Mouse (Mus musculus) forebrain, embryonic 13.5 days (tissue): ENCODE data around the gene Ifrd2. TPM values are rescaled to one million over a fixed set of nuclear protein-coding genes. Genes with fewer than 3 reads are reported as not detected.

Experiments
- ATAC-seq: fragments of 200-750 bp; cut with Nextera tagmentation; 2 replicates; pipeline ENCODE4 v1.8.0; 2017
- H3K27ac ChIP-seq: fragments of 300-500 bp; sonication (generic); 2 replicates; pipeline ENCODE4 v1.5.1; 2015; ENCODE audit warnings: inconsistent platforms, mild to moderate bottlenecking, moderate library complexity
- H3K27me3 ChIP-seq: fragments of 300-500 bp; sonication (generic); 2 replicates; pipeline ENCODE4 v1.6.1; 2015; ENCODE audit warnings: mild to moderate bottlenecking, inconsistent platforms
- H3K36me3 ChIP-seq: fragments of 300-500 bp; sonication (generic); 2 replicates; pipeline ENCODE4 v1.6.1; 2015; ENCODE audit warnings: mild to moderate bottlenecking, inconsistent platforms; ENCODE audit not compliant: poor library complexity, severe bottlenecking
- H3K4me1 ChIP-seq: fragments of 300-500 bp; sonication (generic); 2 replicates; pipeline ENCODE4 v1.6.1; 2015; ENCODE audit warnings: inconsistent platforms
- H3K4me2 ChIP-seq: fragments of 300-500 bp; sonication (generic); 2 replicates; pipeline ENCODE4 v1.6.1; 2015; ENCODE audit warnings: inconsistent platforms, mild to moderate bottlenecking, moderate library complexity
- H3K4me3 ChIP-seq: fragments of 300-500 bp; sonication (generic); 2 replicates; pipeline ENCODE4 v1.5.1; 2015; ENCODE audit warnings: mild to moderate bottlenecking, inconsistent platforms
- H3K9ac ChIP-seq: fragments of 300-500 bp; sonication (generic); 2 replicates; pipeline ENCODE4 v1.6.1; 2015; ENCODE audit warnings: mild to moderate bottlenecking, inconsistent platforms
- H3K9me3 ChIP-seq: fragments of 300-500 bp; sonication (generic); replicated peaks from 2 replicates; pipeline ENCODE4 v1.6.1; 2016; ENCODE audit warnings: inconsistent platforms
- WGBS: fragments of 180-500 bp; shearing (Covaris S2); methylation state at CpG from one replicate; pipeline ENCODE4 v1.1.7; 2015; 5-methylcytosine and 5-hydroxymethylcytosine counted together
- polyA plus RNA-seq: library from polyadenylated mRNA; unstranded; fragments of >200 nt; fragmentation: Nextera tagmentation; extraction: Ambion mirVana; gene quantifications from 2 replicates; pipeline ENCODE4 v1.2.1, GENCODE M21; 2015

Ifrd2 gene
- polyA plus RNA-seq, 1 experiment from 2014 or later, result 15.4 TPM

DNA sequence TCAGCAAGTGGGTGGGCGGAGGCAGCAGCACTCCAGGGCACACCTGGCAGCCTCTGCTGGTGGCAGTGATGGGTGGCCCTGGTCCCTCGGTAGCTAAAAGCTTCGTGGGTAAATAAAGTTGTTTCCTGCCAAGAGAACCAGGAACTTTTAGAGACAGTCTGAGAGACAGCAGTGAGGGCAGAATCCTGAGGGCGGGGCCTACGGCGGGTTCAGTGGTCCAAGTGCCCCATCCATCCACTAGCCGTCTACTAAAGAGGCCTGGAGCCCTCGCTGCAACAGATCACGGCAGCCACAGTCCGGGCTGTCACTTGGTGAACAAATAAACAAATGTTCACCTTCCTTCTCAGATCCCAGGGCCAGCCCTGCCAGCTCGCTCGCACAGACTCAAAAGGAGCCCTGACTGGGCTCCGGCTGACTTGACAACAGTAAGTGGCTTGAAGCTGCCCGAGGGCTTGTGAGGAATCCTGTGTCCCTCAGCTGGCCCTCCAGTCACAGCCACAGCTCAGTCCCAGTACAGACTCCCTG, 42.5 kb downstream of the Ifrd2 start:
- 3% methylated on average over 14 of the region's 14 CpGs for WGBS

DNA sequence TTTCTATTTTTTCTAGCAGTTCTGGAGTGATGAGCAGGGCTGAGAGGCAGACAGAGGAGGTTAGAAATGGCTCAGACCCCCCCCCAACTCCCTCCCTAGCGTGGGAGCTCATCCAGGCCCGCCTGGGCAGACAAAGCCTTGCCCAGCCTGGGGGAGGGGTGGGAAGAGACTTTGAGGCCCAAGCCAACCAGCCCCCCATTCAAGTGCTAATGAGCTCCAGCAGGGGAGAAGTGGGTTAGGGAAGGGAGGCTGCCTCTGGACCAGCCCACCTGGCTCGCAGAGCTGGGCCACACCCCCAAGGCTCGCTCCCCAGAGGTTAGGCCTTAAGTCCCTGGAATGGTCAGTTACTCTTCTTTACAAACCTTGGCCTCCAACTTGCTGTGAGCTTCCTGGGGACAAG, 43.1 kb downstream of the Ifrd2 start:
- Histone ChIP-seq H3K9ac (peak overlapping the region; percentile 67), H3K9me3 (no peaks in the 10 kb centered on the region), H3K36me3 (peaks cover 2% of the 10 kb centered on the region), H3K27me3 (no peaks in the 10 kb centered on the region), H3K4me1 (peaks cover 91% of the 10 kb centered on the region), H3K27ac (peak overlapping the region; percentile 99), H3K4me3 (peak overlapping the region; percentile 26), H3K4me2 (peak overlapping the region; percentile 99)
- 2% methylated on average over 4 of the region's 4 CpGs for WGBS
- ATAC-seq, result peak; percentile 14

More for the DNA sequence above, 42.5 kb downstream of the Ifrd2 start:
- peaks cover 9% of the 10 kb centered on the region for H3K36me3 ChIP-seq
- no peaks in the 10 kb centered on the region for H3K27me3 ChIP-seq
- H3K27ac ChIP-seq, result peak overlapping the region; percentile 99
- no peaks in the 10 kb centered on the region for H3K9me3 ChIP-seq
- peaks cover 95% of the 10 kb centered on the region for H3K4me1 ChIP-seq
- H3K9ac ChIP-seq, result peak overlapping the region; percentile 67
- H3K4me3 ChIP-seq, result peak overlapping the region; percentile 26
- ATAC-seq, result peak; percentile 1; the same call in 1 of the 2 replicates
- peak overlapping the region; percentile 99 for H3K4me2 ChIP-seq

DNA sequence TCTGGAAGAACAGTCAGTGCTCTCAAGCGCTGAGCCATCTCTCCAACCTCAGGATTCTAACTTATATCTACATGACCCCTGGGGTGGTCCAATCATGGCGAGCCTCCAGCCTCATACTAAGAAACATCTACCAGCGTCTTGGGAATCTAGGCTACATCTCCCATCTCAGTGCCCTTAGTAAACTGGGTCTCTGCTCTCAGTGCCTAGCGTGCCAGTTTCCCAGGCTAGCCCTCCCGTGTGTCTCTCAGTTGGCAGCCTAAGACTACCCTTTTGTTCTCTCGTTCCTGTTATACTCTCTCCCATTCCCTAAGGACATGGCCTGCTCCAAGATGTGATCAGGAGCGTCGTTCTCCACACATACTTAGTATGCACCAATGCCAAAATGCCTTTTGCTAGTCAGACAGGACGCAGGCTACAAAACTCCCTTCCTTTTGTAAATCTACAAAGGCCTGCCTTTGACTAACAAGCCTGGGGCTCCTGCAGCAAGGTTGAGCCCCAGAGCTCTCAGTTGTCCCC, 43.9 kb downstream of the Ifrd2 start:
- H3K9me3 ChIP-seq, result no peaks in the 10 kb centered on the region
- H3K4me1 ChIP-seq, result peaks cover 91% of the 10 kb centered on the region
- peak overlapping the region; percentile 99 for H3K27ac ChIP-seq
- H3K4me3 ChIP-seq, result peak overlapping the region; percentile 87
- no peaks in the 10 kb centered on the region for H3K27me3 ChIP-seq
- H3K36me3 ChIP-seq, result no peaks in the 10 kb centered on the region; the same call in 1 of the 2 replicates
- peak overlapping the region; percentile 99 for H3K4me2 ChIP-seq
- H3K9ac ChIP-seq, result peak overlapping the region; percentile 93
- no peak for ATAC-seq
- 23% methylated on average over 9 of the region's 9 CpGs for WGBS

DNA sequence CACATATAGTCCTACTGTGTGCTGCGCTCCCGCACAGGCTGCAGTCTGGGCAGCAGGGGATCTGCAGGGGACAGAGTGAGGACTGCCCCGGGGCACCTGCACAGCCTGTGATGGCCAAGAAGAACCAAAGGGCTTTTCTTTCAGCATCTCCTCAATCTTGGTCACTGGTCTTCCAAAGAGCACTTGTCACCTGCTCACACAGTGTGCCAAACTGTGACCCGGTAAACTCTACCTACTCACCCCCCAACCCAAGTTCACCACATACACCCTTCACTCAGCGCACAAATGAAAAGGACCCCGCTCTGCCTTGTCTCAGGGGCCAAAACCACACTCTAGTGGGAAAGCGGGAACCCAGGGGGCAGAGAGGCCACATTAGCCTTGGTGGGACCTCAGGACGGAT, 44.4 kb downstream of the Ifrd2 start:
- ATAC-seq, result no peak
- Histone ChIP-seq H3K4me1 (peaks cover 90% of the 10 kb centered on the region), H3K9me3 (no peaks in the 10 kb centered on the region), H3K9ac (peak overlapping the region; percentile 93), H3K4me3 (peak overlapping the region; percentile 87), H3K36me3 (no peaks in the 10 kb centered on the region; the same call in 1 of the 2 replicates), H3K4me2 (peak overlapping the region; percentile 99), H3K27ac (peak overlapping the region; percentile 99), H3K27me3 (no peaks in the 10 kb centered on the region)
- WGBS, result 53% methylated on average over 8 of the region's 8 CpGs

DNA sequence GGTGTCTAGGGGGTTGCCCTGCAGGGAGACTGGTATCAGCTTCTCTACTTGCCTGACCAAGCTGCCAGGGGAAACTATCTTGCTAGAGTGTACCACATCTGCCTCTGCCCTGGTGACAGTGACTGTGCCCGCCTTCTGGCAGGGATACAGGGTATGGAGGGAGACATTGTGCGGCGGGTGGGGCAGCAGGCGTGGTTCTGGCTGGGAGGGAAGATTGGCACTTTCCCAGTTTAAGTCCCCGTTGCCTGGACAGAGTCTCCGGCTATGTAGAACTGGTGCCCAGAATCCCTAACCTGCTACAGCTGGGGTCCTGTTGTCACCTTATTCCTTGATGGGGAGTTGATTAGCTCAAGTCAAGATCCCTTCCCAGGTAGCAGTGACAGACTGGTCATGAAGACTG, 45.0 kb downstream of the Ifrd2 start:
- WGBS, result 6% methylated on average over 6 of the region's 6 CpGs
- Histone ChIP-seq H3K4me1 (peaks cover 90% of the 10 kb centered on the region), H3K27me3 (no peaks in the 10 kb centered on the region), H3K4me3 (peak overlapping the region; percentile 87), H3K27ac (peak overlapping the region; percentile 99), H3K36me3 (no peaks in the 10 kb centered on the region; the same call in 1 of the 2 replicates), H3K9me3 (no peaks in the 10 kb centered on the region), H3K9ac (peak overlapping the region; percentile 93), H3K4me2 (peak overlapping the region; percentile 99)
- ATAC-seq, result no peak

DNA sequence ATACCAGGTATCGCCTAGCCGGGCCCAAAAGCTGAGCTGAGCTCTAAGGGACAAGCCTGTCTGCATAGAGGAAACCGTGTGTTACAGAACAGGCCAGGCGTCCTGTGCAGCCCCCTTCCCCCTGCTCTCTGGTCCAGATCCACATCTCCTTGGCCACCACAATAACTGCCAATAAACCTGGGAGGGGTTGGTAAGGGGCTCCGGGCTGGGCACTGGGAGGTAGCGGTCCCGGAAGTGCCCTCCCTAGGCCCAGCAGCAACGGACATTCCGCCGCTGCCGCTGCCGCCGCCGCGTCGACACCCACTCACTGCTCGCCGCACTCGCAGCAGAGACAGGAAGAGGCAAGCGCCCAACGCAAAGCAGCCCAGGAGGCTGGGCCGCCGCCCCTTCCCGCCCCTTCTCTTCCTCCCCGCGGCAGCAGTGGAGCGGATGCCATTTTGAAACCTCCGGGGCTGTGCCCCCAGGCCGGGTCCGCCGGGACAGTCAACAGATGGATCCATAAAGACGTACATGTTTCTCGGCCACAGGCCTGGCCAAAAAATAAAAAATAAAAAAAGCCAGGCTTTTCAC, 45.7 kb downstream of the Ifrd2 start:
- ATAC-seq, result peak; percentile 16; the same call in 1 of the 2 replicates
- 1% methylated on average over 32 of the region's 33 CpGs for WGBS
- peaks cover 88% of the 10 kb centered on the region for H3K4me1 ChIP-seq
- H3K36me3 ChIP-seq, result no peaks in the 10 kb centered on the region
- peak overlapping the region; percentile 87 for H3K4me3 ChIP-seq
- peak overlapping the region; percentile 99 for H3K27ac ChIP-seq
- H3K4me2 ChIP-seq, result peak overlapping the region; percentile 99
- H3K9me3 ChIP-seq, result no peaks in the 10 kb centered on the region
- peak overlapping the region; percentile 93 for H3K9ac ChIP-seq
- H3K27me3 ChIP-seq, result no peaks in the 10 kb centered on the region

DNA sequence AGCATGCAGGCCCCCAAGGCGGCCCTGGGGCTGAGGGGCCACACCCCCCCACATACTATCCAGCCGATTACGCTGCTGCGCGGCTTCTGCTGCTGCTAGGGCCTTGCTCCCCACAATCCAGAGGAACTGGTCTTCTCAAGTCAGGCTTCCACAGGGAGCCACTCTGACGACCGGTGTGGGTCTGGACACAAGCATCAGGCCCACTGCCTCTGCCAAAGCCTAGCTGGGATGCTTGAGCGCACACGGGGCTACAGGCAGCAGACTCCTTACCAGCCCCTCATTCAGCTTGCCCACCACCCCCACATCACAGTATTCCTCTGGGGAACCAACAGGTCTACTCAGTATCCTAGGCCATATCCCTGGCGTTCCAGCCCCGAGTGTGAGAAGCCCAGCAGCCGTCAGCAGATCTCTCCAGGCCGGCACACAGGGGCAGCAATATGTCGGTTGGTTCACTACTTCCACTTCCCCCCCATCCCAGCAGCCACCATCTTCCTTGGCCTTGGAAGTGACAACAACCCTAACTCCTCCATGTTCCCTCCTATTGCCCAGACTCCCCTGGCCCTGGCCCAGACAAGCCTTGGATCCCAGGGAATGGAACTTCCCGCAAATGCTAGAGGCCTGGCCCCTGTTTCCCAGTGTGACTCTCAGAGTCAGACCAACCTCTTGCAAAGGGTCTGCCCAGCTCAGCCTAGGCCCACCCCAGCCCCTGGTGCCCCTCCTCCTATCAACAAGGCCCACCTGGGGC, 46.4 kb downstream of the Ifrd2 start:
- H3K27me3 ChIP-seq, result no peaks in the 10 kb centered on the region
- no peaks in the 10 kb centered on the region for H3K36me3 ChIP-seq
- H3K9ac ChIP-seq, result peak overlapping the region; percentile 93
- peaks cover 81% of the 10 kb centered on the region for H3K4me1 ChIP-seq
- H3K9me3 ChIP-seq, result no peaks in the 10 kb centered on the region
- peak overlapping the region; percentile 99 for H3K4me2 ChIP-seq
- no peak for ATAC-seq
- H3K4me3 ChIP-seq, result peak overlapping the region; percentile 87
- WGBS, result 0% methylated on average over 15 of the region's 15 CpGs
- H3K27ac ChIP-seq, result peak overlapping the region; percentile 99

DNA sequence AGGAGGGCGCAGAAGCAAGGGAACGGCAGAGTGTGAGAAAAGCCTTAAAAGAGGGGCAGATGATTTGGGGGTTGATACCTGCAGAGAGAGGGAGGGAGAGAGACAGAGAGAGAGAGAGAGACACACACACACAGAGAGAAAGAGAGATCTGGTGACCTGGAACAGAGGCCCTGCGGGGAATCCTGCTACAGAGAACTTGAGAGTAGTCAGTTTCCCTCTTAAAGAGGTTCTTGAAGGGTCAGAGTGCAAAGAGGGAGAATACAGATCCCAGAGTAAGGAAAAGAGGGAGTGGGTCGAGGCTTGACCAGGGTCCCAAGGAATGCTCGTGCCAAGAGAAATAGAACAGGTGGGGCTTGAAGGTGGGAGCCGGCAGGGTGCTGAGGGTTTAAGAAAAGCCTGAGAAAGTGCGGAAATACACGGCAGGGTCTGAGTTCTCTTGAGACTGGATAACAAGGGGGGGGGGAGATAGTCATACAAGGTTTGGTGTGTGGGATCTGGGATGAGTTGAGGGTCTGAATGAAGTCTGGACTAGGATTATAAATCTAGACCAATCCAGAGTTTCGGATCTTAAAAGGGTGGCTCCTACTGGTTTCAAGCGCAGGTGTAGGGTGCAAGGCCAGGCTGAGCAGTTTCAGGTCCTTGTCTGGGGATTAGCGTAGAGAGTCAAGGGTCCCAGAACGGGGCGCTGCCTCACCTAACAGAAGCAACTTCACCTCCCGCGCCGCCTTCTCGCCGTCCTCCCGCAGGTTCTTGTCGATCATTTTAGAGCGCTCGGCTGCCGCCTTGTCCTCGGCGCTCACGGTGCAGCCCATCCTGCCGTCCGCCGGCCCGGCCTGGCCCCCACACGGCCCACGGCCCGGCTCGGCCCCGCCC, 47.2 kb downstream of the Ifrd2 start:
- H3K4me2 ChIP-seq, result peak overlapping the region; percentile 99
- peak overlapping the region; percentile 87 for H3K4me3 ChIP-seq
- peaks cover 73% of the 10 kb centered on the region for H3K4me1 ChIP-seq
- no peaks in the 10 kb centered on the region for H3K9me3 ChIP-seq
- whole genome bisulfite sequencing, result under 1% methylated on average over 35 of the region's 35 CpGs
- H3K36me3 ChIP-seq, result no peaks in the 10 kb centered on the region
- H3K27me3 ChIP-seq, result no peaks in the 10 kb centered on the region
- peak; percentile 2 for ATAC-seq
- peak overlapping the region; percentile 93 for H3K9ac ChIP-seq
- peak overlapping the region; percentile 99 for H3K27ac ChIP-seq

DNA sequence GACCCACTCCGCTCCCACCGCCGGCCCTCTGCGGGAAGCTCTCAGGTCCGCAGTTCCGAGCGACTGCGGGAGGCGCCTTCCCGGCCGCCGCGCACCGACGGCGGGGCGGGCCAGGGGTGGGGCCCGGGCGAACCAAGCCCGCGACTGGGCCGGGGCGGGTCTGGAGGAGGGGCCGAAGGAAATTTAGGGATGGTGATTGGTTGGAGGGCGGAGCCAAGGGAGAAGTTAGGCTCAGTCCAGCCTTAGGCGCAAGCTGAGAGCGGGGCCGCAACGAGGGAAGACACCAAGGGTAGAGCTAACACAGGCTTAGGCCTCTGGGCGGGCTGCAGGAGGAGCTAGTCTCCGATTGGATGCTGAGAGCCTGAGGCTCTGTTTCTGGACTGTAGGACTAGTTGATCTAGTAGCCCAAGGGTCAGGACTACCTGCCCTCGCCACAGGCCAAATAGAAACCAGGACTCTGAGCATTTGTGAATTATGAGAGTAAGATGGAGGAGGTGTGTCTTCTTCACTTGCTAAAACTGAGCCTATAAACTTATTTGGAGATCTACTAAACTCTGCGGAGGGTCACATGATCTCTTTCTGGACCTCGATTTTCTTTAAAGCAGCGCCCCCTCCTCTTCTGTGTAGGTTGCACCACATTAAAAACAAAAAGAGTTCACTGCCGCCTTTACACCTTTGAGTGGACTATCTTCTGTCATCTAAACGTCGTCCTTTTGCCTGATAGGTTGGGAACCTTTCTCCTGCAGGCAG, 48.0 kb downstream of the Ifrd2 start, which contains the start of gene Gnai2:
Gene Gnai2 (minus strand): TSS at position 89 of the 750 bp plus-strand sequence.
- peaks cover 69% of the 10 kb centered on the region for H3K4me1 ChIP-seq
- peak within 1 kb of the TSS; percentile 99 for H3K27ac ChIP-seq
- H3K9ac ChIP-seq, result peak within 1 kb of the TSS; percentile 93
- no peaks in the 10 kb centered on the region for H3K9me3 ChIP-seq
- no peaks in the 10 kb centered on the region for H3K36me3 ChIP-seq
- peak within 1 kb of the TSS; percentile 99 for H3K4me2 ChIP-seq
- H3K27me3 ChIP-seq, result no peaks in the 10 kb centered on the region
- peak within 1 kb of the TSS; percentile 87 for H3K4me3 ChIP-seq
- peak; percentile 94 for ATAC-seq
- 4% methylated on average over 38 of the region's 38 CpGs for WGBS

DNA sequence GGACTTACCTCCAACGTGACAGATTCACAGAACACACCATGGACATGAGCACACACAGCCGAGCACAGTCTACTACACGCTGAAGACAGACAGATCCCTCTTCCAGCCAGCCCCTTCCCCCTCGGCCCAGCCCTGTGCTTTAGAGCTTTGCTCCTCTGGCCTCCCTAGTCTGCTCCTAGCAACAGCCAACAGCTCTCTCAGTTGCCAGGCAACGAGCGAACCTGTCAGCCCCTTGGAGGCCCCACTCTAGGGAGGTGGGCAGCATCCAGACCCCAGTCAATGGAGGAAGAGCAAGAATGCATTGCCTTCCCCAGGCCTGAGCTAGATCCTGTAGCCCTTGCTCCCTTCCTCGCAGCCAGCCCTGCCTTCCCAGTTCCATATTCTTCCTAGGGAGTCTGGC, 49.6 kb downstream of the Ifrd2 start:
- no peaks in the 10 kb centered on the region for H3K36me3 ChIP-seq
- no peaks in the 10 kb centered on the region for H3K27me3 ChIP-seq
- H3K27ac ChIP-seq, result peak overlapping the region; percentile 89
- H3K9ac ChIP-seq, result peak overlapping the region; percentile 48
- H3K4me1 ChIP-seq, result peaks cover 68% of the 10 kb centered on the region
- no peaks in the 10 kb centered on the region for H3K9me3 ChIP-seq
- no peak overlapping the region; the same call in 1 of the 2 replicates for H3K4me3 ChIP-seq
- WGBS, result 2% methylated on average over 7 of the region's 7 CpGs
- peak overlapping the region; percentile 31 for H3K4me2 ChIP-seq
- peak; percentile 41 for ATAC-seq

DNA sequence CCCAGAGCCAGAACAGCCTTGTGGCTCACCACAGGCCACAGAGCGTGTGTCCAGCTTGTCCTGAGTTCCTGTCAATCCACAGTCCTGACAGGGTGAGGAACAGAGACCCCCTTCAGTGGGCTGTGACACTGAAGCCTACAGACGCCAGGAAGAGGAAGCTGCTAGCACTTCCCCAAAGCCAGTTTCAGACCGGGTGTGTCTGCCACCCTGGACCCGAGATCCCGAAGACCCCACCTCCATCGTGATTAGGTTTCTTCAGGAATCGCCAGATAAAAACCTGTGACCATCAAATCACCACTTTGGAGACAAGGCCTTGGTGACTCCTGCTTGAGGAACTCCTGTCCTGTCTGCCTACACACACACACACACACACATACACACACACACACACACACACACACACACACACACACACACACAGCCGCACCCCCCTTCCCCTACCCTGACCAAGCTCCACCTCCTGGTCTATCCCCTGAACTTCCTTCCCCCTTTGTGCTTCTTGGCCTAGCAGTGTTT, 52.9 kb downstream of the Ifrd2 start:
- Histone ChIP-seq H3K4me2 (no peak overlapping the region), H3K36me3 (no peaks in the 10 kb centered on the region), H3K27ac (no peak overlapping the region), H3K4me1 (peaks cover 56% of the 10 kb centered on the region), H3K27me3 (no peaks in the 10 kb centered on the region), H3K9ac (no peak overlapping the region; the same call in 1 of the 2 replicates), H3K9me3 (no peaks in the 10 kb centered on the region), H3K4me3 (no peak overlapping the region)
- ATAC-seq, result no peak
- WGBS, result 38% methylated on average over 8 of the region's 8 CpGs
